Mouse (Mus musculus) granulocyte monocyte progenitor cell, adult 5-6 weeks (primary cell): ENCODE measurements around the gene Lsm3. TPM values are rescaled to one million over a fixed set of nuclear protein-coding genes. Genes with fewer than 3 reads are reported as not detected.
"Not testable (repeated sequence)": the region's sequence is repeated elsewhere in the genome, so short reads cannot be mapped to it uniquely, and the experiment has no call there.

Experiments used
- ATAC-seq: replicated peaks from 2 replicates; pipeline ENCODE4 v1.8.0; 2016; ENCODE audit warnings: mild to moderate bottlenecking, moderate TSS enrichment, inconsistent platforms; ENCODE audit not compliant: poor library complexity, severe bottlenecking
- total RNA-seq, 2 experiments: library from RNA; stranded (forward) in 1 of 2; stranded (reverse) in 1 of 2; fragments of 200-712, 200-1000 nt in 1 of 2; fragments of >200 nt in 1 of 2; fragmentation: Nextera tagmentation in 1 of 2; gene quantifications; 2 replicates each; pipeline ENCODE4 v1.2.3; 2014 to 2017

Gene Lsm3
- 221 and 276 TPM in 2 replicates for total RNA-seq (2014; fragmentation: Nextera tagmentation)
- 454 and 490 TPM in 2 replicates for total RNA-seq (2017)

GRCm38 (mm10) chr6:91515545-91516449 is at the start of gene Lsm3, which contains the start of gene Xpc:
TSS of gene Lsm3 (plus strand) at chr6:91515928.
TSS of gene Xpc (minus strand) at chr6:91515888.
- ATAC-seq = peak; percentile 91

GRCm38 (mm10) chr6:91467106-91467505 is 48.6 kb upstream of the Lsm3 start:
- ATAC-seq = no peak

GRCm38 (mm10) chr6:91470712-91471111 is 45.0 kb upstream of the Lsm3 start:
- ATAC-seq = no peak

GRCm38 (mm10) chr6:91471427-91471826 is 44.3 kb upstream of the Lsm3 start:
- not testable (repeated sequence) for ATAC-seq

GRCm38 (mm10) chr6:91472319-91472718 is 43.4 kb upstream of the Lsm3 start:
- ATAC-seq = peak; percentile 36

- ATAC-seq = peak; percentile 80
These were observed 42.6 kb upstream of the Lsm3 start, which contains the start of the genes Chchd4 and Tmem43 for GRCm38 (mm10) chr6:91472868-91473804. TSS of gene Chchd4 (minus strand) at chr6:91473546. TSS of gene Tmem43 (plus strand) at chr6:91473703.

- peak; percentile 30 for ATAC-seq
These were observed 41.8 kb upstream of the Lsm3 start for GRCm38 (mm10) chr6:91473805-91474440.

GRCm38 (mm10) chr6:91474441-91475190 is 41.1 kb upstream of the Lsm3 start:
- peak; percentile 23 for ATAC-seq

GRCm38 (mm10) chr6:91476541-91476940 is 39.2 kb upstream of the Lsm3 start:
- ATAC-seq = no peak

- no peak for ATAC-seq
These were observed 32.4 kb upstream of the Lsm3 start for GRCm38 (mm10) chr6:91483371-91483770.

- no peak for ATAC-seq
These were observed 28.8 kb upstream of the Lsm3 start for GRCm38 (mm10) chr6:91486736-91487453.

- ATAC-seq = peak; percentile 80
These were observed 27.1 kb upstream of the Lsm3 start for GRCm38 (mm10) chr6:91488496-91489212.

GRCm38 (mm10) chr6:91489872-91490271 is 25.9 kb upstream of the Lsm3 start:
- ATAC-seq = no peak

- no peak for ATAC-seq
These were observed 24.7 kb upstream of the Lsm3 start for GRCm38 (mm10) chr6:91491004-91491403.

GRCm38 (mm10) chr6:91493053-91493452 is 22.7 kb upstream of the Lsm3 start:
- ATAC-seq = peak; percentile 69

GRCm38 (mm10) chr6:91494526-91494925 is 21.2 kb upstream of the Lsm3 start:
- ATAC-seq = no peak

- ATAC-seq = no peak
These were observed 12.4 kb upstream of the Lsm3 start for GRCm38 (mm10) chr6:91503302-91503701.

GRCm38 (mm10) chr6:91506036-91506435 is 9.7 kb upstream of the Lsm3 start:
- ATAC-seq = peak; percentile 94
